Mouse (Mus musculus) lung, adult 2 months (tissue): Measurements from ENCODE around the gene Gm28305. TPM values are rescaled to one million over a fixed set of nuclear protein-coding genes. Genes with fewer than 3 reads are reported as not detected.
A peak's percentile ranks its signal among the peaks of the same experiment; 100 is the strongest.

Experiments
- DNase-seq: peaks from one replicate; pipeline ENCODE4 v3.0.0; 2022
- H3K4me1 ChIP-seq: fragments of 200-500 bp; 2 replicates; pipeline ENCODE4 v1.6.1; 2011; ENCODE audit warnings: low read length; ENCODE audit not compliant: control insufficient read depth, insufficient read depth
- H3K4me3 ChIP-seq: fragments of 200-500 bp; replicated peaks from 2 replicates; pipeline ENCODE3; 2011; ENCODE audit warnings: low read depth, mild to moderate bottlenecking, control low read depth, low read length; ENCODE audit errors: extremely low read depth
- CTCF ChIP-seq: fragments of 200-500 bp; IDR thresholded peaks from 2 replicates; pipeline ENCODE4 v1.5.1; 2011; ENCODE audit warnings: mild to moderate bottlenecking, low read length, control low read depth; ENCODE audit not compliant: insufficient read depth
- POLR2A ChIP-seq: fragments of 200-500 bp; IDR thresholded peaks from 2 replicates; pipeline ENCODE4 v1.6.1; 2011; ENCODE audit warnings: low read depth, mild to moderate bottlenecking, control low read depth, low read length, borderline replicate concordance; ENCODE audit errors: extremely low read depth
- WGBS: fragments of 180-500 bp; shearing (Covaris S2); methylation state at CpG from one replicate; pipeline ENCODE4 v1.1.7; 2018; 5-methylcytosine and 5-hydroxymethylcytosine counted together
- polyA plus RNA-seq: library from polyadenylated mRNA; depleted of rRNA; stranded (reverse); fragments of >200 nt; gene quantifications from 2 replicates; pipeline ENCODE4 v1.2.3, GENCODE M21; 2012

Gene Gm28305
- polyA plus RNA-seq, 1 experiment = not detected

DNA sequence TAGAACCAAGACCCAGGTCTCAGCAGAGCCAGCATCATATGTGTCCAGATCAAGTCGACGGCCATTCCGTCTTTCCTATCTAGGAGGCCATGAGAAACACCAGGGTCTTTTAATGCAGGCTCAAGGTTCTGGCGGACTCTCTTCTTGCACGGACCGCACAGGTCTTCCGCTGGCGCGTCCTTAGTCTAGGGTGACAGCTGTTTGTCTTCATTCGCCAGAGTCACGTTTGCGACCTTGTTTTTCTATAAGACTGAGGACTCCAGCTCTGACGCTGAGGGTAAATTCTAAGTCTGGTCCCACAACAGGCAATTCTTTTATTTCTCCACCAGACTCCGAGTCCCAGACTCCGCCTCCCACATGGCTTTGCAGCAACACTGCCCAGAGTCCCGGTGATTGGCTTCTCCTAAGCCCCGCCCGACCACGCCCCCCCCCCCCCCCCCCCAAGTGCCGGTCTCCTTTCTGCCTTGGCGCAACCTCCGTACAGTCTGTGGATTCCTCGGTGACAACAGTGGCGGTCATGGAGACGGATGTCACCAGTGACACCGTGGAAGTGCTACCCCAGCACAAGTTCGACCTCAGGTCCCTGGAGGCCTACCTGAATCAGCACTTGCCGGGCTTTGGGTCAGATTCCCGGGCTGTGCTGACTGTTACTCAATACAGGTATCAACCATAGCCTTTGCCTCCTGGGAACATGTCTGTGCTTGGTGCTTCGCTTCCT is 22.9 kb downstream of the Gm28305 start, which contains the start of gene Acad11:
Acad11 (plus strand) TSS at position 134 of the 718 bp plus-strand sequence.
- peak; percentile 89 for DNase-seq
- H3K4me3 ChIP-seq = peak within 1 kb of the TSS; percentile 93
- under 1% methylated on average over 30 of the region's 30 CpGs for WGBS
- H3K4me1 ChIP-seq = peaks cover 5% of the 10 kb centered on the region; the same call in 1 of the 2 replicates
- TF ChIP-seq CTCF (no peak), POLR2A (peak; percentile 53; the same call in 1 of the 2 replicates)

DNA sequence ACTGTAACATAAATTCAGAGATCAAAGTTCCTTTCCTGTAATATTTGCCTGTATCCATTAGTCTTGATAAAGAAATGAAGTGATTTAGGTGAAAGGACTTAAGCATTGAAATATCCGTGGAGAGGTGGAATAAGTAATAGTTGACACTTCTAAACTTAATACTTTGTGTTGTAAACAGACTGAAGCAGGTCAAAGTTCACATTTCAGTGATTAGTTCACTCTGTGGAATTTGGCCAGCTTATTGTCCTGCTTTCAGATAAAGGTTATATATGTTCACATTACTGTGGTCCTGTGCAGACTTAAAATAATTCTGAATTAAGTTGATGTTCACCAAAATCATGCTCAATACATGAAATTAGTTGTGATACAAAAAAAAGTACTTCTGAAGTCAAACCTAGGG is 24.1 kb downstream of the Gm28305 start:
- no peak for DNase-seq
- WGBS = 13% methylated on average over 1 of the region's 1 CpGs
- TF ChIP-seq CTCF (no peak), POLR2A (no peak)
- no peak overlapping the region for H3K4me3 ChIP-seq
- H3K4me1 ChIP-seq = peaks cover 5% of the 10 kb centered on the region; the same call in 1 of the 2 replicates

GRCm38 (mm10) chr9:104070241-104070640 is 29.8 kb downstream of the Gm28305 start:
- TF ChIP-seq CTCF (no peak), POLR2A (no peak)
- no peaks in the 10 kb centered on the region for H3K4me1 ChIP-seq
- DNase-seq = no peak
- 68% methylated on average over 4 of the region's 4 CpGs for WGBS
- no peak overlapping the region for H3K4me3 ChIP-seq

DNA sequence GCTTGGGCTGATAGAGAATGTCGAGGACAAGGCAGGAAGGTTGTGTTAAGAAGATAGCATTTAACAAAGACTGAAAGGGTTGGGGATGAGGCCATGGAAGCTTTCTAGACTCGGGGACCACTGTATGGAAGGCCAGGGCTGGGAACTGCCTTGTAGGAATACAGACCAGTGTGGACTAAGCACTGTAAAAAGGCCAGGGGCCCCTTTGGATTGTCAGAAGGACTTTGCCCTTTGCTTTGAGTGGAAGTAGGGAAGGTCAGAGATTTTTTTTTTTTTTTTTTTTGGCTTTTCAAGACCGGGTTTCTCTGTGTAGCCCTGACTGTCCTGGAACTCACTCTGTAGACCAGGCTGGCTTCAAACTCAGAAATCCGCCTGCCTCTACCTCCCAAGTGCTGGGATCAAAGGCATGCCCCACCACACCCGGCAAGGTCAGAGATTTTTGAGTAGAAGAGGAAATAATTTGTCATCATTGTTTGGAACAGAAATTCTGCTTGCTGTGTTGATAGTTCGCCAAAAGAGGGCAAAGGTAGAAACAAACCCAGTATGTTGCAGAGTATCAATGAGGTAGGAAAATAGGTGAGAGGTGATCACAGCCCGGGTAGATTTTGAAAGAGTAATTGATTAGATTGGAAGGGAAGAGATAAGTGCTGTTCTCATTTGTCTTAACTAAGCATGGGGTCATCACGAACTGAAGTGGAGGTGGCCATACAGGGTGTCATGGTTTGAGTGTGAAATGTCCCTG is 30.6 kb downstream of the Gm28305 start:
- TF ChIP-seq CTCF = no peak
- no peak for TF ChIP-seq POLR2A
- H3K4me3 ChIP-seq = no peak overlapping the region
- no peaks in the 10 kb centered on the region for H3K4me1 ChIP-seq
- WGBS = 67% methylated on average over 8 of the region's 8 CpGs
- DNase-seq = no peak

DNA sequence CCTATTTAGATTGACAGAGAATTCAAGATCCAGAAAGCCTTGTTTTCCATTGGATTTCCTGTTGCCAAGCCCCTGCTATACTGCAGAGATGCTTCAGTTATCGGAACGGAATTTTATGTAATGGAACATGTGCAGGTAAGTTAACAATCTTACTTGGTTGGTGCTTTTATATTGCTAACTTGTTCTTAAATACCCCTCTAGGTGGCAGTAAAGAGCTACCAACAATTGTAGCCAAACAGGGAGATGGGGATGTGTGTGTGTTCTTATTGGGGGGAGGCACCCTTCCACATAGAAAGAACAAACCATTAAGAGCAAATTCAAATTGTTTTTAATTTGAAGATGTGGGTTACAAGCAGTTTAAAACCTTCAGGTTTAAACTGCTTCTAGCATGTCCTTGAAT is 35.3 kb downstream of the Gm28305 start:
- no peak for TF ChIP-seq CTCF
- TF ChIP-seq POLR2A = no peak
- Histone ChIP-seq H3K4me3 (no peak overlapping the region), H3K4me1 (no peaks in the 10 kb centered on the region)
- WGBS = 76% methylated on average over 2 of the region's 2 CpGs
- DNase-seq = no peak

DNA sequence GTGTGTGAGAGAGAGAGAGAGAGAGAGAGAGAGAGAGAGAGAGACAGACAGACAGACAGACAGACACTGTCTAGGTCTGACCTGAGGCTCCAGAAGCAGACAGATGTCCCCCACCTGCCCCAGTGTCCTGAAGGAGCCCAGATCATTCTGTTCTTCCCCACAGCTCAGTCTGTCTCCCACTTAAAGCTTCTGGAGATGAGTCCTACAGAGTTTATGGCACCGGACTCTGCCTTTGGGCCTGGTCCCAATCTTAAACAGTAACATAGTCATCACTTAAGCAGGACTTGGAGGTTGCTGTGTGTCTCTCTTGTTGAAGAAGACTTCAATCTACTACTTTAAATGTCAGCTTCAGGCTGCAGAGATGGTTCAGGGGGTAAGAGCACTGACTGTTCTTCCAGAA is 38.3 kb downstream of the Gm28305 start:
- no peak for TF ChIP-seq CTCF
- TF ChIP-seq POLR2A = no peak
- Histone ChIP-seq H3K4me3 (no peak overlapping the region), H3K4me1 (no peaks in the 10 kb centered on the region)
- WGBS = 86% methylated on average over 1 of the region's 1 CpGs
- no peak for DNase-seq

GRCm38 (mm10) chr9:104079379-104079778 is 38.9 kb downstream of the Gm28305 start:
- DNase-seq = peak; percentile 49
- Histone ChIP-seq H3K4me1 (no peaks in the 10 kb centered on the region), H3K4me3 (no peak overlapping the region)
- WGBS = 48% methylated on average over 5 of the region's 5 CpGs
- peak; percentile 66 for TF ChIP-seq CTCF
- TF ChIP-seq POLR2A = no peak

GRCm38 (mm10) chr9:104080038-104080437 is 39.6 kb downstream of the Gm28305 start:
- TF ChIP-seq POLR2A (no peak), CTCF (no peak)
- no peak for DNase-seq
- Histone ChIP-seq H3K4me1 (no peaks in the 10 kb centered on the region), H3K4me3 (no peak overlapping the region)
- 66% methylated on average over 3 of the region's 3 CpGs for WGBS

DNA sequence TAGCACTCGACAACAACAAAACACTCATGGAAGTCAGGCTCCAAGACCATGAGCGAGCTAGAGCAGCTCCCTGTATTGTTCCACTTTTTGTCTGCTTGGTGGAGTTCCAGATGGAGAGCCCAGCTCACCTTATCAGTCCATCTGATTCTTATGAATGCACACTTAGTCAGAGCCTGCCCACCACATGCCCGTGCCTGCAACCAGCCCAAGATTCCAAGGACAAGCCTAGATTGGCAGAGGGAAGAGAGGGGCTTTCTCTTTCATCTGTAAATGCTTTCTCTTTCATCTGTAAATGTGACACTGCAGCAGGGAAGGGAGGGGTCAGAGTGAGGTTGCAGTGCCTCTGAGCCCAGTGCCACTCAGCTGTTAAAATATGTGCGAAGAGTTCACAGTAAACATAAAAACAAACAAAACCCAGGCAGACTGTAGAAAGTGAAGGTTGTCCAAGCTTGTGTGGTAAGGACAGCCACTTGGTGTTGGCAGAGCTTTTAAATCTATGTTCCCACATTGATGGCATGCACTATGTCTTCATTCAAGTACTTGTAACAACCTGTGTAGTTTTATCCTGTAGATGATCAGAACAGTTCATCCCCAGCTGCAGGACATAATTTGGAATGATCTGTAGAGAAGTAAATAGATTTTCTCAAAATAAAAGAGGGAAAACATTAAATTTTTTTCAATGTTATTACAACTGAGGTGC is 45.4 kb downstream of the Gm28305 start:
- 46% methylated on average over 4 of the region's 4 CpGs for WGBS
- H3K4me3 ChIP-seq = no peak overlapping the region
- DNase-seq = no peak
- TF ChIP-seq CTCF (no peak), POLR2A (no peak)
- H3K4me1 ChIP-seq = peaks cover 16% of the 10 kb centered on the region
